Mouse (Mus musculus): ENCODE data around the gene Hexdc. TPM values are rescaled to one million over a fixed set of nuclear protein-coding genes. Genes with fewer than 3 reads are reported as not detected.

Hexdc gene
- total RNA-seq (2023) = 3.1 and 4.5 TPM in 2 replicates

DNA sequence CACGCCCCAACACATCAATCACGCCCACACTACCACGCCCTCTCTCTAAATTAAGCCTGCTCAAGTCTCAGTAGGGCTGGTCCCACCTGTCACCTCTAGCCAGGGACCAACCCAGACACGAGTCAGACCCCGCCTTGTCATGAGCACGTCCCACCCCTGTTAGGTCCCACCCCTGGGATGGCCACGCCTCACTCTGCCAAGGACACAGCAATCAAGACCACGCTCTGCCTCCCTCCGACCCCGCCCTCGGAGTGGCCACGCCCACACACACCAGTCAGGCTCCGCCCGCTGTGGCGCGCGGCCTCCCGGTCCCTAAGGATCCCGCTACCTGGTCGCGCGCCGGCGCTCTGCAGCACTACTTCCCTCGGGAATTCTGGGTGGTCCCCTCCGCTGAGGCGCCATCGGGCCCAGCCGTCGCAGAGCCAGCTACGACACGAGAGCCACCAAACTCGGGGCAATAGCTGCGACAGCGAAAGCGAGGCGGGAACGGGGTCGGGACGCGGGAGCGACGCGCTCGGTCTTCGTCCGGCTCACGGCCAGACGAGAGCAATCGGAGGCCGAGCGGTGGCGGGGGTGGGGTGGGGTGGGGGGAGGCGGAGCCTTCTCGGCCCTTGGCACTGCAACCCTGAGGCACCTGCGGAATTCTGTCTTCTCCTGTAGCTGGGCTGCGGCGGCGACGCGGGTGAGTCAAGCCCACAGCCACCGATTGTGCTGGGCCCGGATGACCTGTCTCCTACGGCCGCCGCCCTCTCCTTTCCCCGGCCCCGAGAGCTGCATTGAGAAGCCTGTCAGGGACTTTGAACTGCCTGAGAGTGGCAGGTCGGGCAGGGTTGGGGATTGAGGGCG lies at the start of gene Hexdc, which contains the start of gene Ogfod3:
Gene Hexdc (plus strand): TSS at position 273 of the 846 bp plus-strand sequence.
Gene Ogfod3 (minus strand): TSS at position 551 of the 846 bp plus-strand sequence.

DNA sequence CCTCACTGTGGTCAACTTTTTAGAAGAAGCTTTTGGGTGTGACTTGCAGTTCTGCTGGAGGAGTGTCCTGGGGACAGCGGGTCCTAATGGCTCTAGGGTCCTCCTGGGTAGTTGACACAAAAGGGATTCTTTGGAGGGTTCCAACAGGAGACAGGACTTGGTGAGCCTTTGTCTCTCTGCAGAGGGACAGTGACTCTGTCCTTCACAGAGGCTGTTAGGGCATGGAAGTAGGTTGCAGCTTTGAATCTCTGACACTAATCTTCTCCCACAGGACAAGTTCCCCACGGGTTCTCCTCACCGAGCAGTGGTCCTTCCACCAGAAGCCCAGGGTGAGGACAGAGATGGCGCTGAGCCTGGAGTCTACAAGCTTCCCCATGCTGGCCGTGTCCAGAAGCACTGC lies 44.3 kb upstream of the Hexdc start, which contains the start of gene Uts2r:
Gene Uts2r (plus strand): TSS at position 301 of the 400 bp plus-strand sequence.

DNA sequence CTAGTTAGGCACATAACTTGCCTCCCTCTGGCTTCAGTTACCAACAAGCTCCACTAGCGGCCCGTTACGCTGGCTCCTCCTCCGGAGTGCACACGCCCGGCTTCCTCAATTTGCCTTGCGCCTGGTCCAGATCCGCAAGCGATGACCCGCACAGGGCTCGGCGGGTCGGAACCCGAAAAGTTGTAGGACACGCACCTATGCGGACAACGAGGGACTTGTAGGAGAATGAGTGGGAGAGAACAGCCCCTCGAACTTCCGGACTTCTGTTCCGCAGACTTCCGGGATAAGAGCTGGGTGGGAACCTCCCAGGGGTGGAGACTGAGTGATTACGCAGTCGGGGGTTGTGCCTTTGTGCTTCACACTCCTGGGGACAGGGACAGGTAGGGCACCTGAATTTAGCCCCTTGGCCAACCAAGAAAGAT lies 24.8 kb downstream of the Hexdc start, which contains the start of gene Cybc1:
Gene Cybc1 (minus strand): TSS at position 305 of the 422 bp plus-strand sequence.

DNA sequence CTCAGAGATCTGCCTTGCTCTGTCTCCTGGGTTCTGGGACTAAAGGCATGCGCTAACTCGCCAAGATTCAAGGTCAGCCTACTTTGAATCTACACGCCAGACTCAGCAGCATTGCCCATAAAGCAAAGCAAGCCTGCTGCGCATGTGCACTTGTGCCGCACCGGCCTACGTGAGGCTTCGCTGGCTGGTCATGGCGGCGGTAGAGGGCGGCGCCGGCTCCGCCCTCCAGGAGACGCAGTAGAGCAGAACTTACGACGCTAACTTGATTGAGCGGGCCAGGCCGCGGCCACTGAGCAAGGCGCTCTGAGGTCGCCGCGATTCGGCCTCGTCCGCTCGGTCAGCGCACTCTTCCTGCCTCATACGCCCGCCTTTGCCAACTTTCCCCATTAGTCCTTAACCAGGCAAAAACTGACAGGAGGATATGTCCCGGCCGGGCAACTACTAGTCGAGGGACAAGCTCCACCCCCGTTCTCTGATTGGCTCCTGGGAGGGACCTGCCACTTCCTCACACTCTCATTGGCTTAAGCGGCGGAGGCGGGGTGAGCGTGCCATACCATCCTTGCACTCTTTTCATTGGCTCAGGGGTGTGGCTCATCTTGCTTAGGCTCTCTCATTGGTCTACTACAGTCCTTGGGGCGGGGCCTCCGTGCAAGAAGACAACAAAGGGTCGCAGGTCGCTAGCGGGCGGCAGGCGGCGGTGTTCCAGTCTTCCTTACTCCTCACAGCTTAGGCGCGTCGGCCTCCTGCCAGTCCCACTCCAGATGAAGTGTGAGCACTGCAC lies 32.5 kb downstream of the Hexdc start, which contains the start of gene Narf:
Gene Narf (plus strand): TSS at position 690 of the 781 bp plus-strand sequence.

DNA sequence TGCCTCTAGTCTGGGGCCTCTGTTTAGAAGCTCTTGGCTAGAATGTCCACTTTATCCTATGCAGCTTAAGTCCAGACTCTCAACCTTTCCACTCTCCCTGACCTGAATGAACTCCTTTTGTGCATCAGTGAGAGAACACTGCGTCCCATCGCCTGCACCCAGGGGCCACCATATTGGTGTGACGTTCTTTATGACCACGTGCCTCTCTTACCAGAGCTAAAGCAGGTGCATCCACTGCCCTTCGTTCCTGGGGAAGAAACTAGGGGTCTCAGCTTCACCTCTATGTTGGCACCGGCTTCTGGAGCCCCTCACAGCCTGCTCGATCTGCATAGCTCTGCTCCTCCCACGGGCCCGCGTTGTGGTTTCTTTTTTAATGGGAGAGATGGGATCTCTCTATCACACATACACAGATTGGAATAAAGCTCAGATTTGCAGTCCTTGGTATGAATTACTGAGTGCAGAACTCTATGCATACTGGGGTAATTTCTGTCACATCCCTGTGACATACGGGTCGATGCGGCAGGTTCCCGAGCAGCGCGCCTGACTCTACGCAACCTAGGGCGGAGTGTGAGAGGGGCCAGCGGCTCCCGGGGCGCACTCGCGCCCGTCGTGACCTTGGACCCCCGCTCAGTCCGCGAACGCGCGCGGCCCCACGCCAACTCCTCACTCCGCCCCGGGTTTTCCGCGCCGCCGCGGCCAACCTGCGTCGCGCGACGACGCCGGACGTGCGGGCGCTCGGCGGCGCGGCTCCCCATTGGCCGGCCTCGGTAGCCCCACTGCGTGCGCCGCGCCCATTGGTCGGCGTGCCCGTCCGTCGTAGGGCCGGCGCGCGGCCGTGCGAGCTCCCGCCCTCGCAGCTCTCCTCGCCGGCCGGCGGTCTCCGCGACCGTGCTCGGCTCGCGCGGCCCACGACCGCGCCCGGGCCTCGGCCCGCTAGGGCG lies 55.2 kb downstream of the Hexdc start, which contains the start of gene Foxk2:
Gene Foxk2 (plus strand): TSS at position 831 of the 941 bp plus-strand sequence.

Other genes with a start within 250 kb of the Hexdc start
- 144 and 149 TPM in 2 replicates for gene Csnk1d, start 213.1 kb upstream of the Hexdc start, total RNA-seq (2023)
- 1.8 and 2.3 TPM in 2 replicates for gene Cd7, start 165.0 kb upstream of the Hexdc start, total RNA-seq (2023)
- not detected in 2 replicates for gene Sectm1b, start 140.9 kb upstream of the Hexdc start, total RNA-seq (2023)
- gene Sectm1a, start 123.2 kb upstream of the Hexdc start, total RNA-seq (2023) = not detected in 2 replicates
- not detected in 2 replicates for gene Tex19.2, start 85.8 kb upstream of the Hexdc start, total RNA-seq (2023)
- not detected in 2 replicates for gene Tex19.1, start 58.3 kb upstream of the Hexdc start, total RNA-seq (2023)
- gene Uts2r, start 44.2 kb upstream of the Hexdc start, total RNA-seq (2023) = not detected in 2 replicates
- gene Ogfod3, start 278 bp downstream of the Hexdc start, total RNA-seq (2023) = 2.1 and 3.6 TPM in 2 replicates
- 55.4 and 64.7 TPM in 2 replicates for gene Cybc1, start 24.9 kb downstream of the Hexdc start, total RNA-seq (2023)
- 40.1 and 41.0 TPM in 2 replicates for gene Narf, start 32.8 kb downstream of the Hexdc start, total RNA-seq (2023)
- gene Foxk2, start 55.6 kb downstream of the Hexdc start, total RNA-seq (2023) = 14.2 TPM in 2 replicates
- 94.3 and 123 TPM in 2 replicates for gene Wdr45b, start 150.0 kb downstream of the Hexdc start, total RNA-seq (2023)
- not detected in 2 replicates for gene Rab40b, start 183.8 kb downstream of the Hexdc start, total RNA-seq (2023)
- 1.5 and 2.7 TPM in 2 replicates for gene Fn3krp, start 217.0 kb downstream of the Hexdc start, total RNA-seq (2023)
- gene Fn3k, start 230.5 kb downstream of the Hexdc start, total RNA-seq (2023) = 0.52 TPM in 1 of 2 replicates, not detected in the other
- gene Tbcd, start 247.5 kb downstream of the Hexdc start, total RNA-seq (2023) = 18.7 and 21.4 TPM in 2 replicates

Measured in neutrophil, adult 65 days (primary cell).